Mouse (Mus musculus) neural tube, embryonic 11.5 days (tissue): ENCODE data around the gene Dlk1. TPM values are rescaled to one million over a fixed set of nuclear protein-coding genes. Genes with fewer than 3 reads are reported as not detected.
"Not testable (repeated sequence)": the region's sequence is repeated elsewhere in the genome, so short reads cannot be mapped to it uniquely, and the experiment has no call there.

Experiments
- ATAC-seq: fragments of 200-750 bp; cut with Nextera tagmentation; 2 replicates; pipeline ENCODE4 v1.8.0; 2017; ENCODE audit warnings: moderate number of reproducible peaks, mild to moderate bottlenecking, moderate TSS enrichment, moderate library complexity; ENCODE audit not compliant: insufficient read depth, low FRiP score, low TSS enrichment
- DNase-seq: peaks from one replicate; pipeline ENCODE4 v3.0.0-alpha.2; 2015; ENCODE audit warnings: low spot score
- H3K27ac ChIP-seq: fragments of 300-500 bp; sonication (generic); 2 replicates; pipeline ENCODE4 v1.5.1; 2014; ENCODE audit warnings: low read depth, mild to moderate bottlenecking, low read length
- H3K27me3 ChIP-seq: fragments of 300-500 bp; sonication (generic); 2 replicates; pipeline ENCODE4 v1.6.1; 2014; ENCODE audit warnings: mild to moderate bottlenecking, low read length, mixed read lengths; ENCODE audit not compliant: control insufficient read depth, insufficient read depth
- H3K36me3 ChIP-seq: fragments of 300-500 bp; sonication (generic); 2 replicates; pipeline ENCODE4 v1.6.1; 2014; ENCODE audit warnings: mild to moderate bottlenecking, low read length, moderate library complexity, mixed read lengths; ENCODE audit not compliant: control insufficient read depth, insufficient read depth
- H3K4me1 ChIP-seq: fragments of 300-500 bp; sonication (generic); 2 replicates; pipeline ENCODE4 v1.6.1; 2014; ENCODE audit warnings: low read length, mixed read lengths; ENCODE audit not compliant: control insufficient read depth, insufficient read depth
- H3K4me2 ChIP-seq: fragments of 300-500 bp; sonication (generic); 2 replicates; pipeline ENCODE4 v1.6.1; 2014; ENCODE audit warnings: low read depth, mild to moderate bottlenecking, moderate library complexity
- H3K4me3 ChIP-seq: fragments of 300-500 bp; sonication (generic); 2 replicates; pipeline ENCODE4 v1.5.1; 2014; ENCODE audit warnings: low read depth, low read length
- H3K9ac ChIP-seq: fragments of 300-500 bp; sonication (generic); 2 replicates; pipeline ENCODE4 v1.6.1; 2014; ENCODE audit warnings: mild to moderate bottlenecking, low read length
- H3K9me3 ChIP-seq: fragments of 300-500 bp; sonication (generic); 2 replicates; pipeline ENCODE4 v1.6.1; 2016; ENCODE audit warnings: low read length; ENCODE audit not compliant: control insufficient read depth
- WGBS: fragments of 180-500 bp; shearing (Covaris S2); extraction: QIAGEN DNeasy Blood & Tissue Kit; methylation state at CpG from one replicate; pipeline ENCODE4 v1.1.7; 2014; 5-methylcytosine and 5-hydroxymethylcytosine counted together
- polyA plus RNA-seq: library from polyadenylated mRNA; unstranded; fragments of >200 nt; fragmentation: Nextera tagmentation; extraction: Ambion mirVana; gene quantifications from 2 replicates; pipeline ENCODE4 v1.2.1, GENCODE M21; 2014

Gene Dlk1
- polyA plus RNA-seq, 1 experiment from 2014 or later: 112 TPM

DNA sequence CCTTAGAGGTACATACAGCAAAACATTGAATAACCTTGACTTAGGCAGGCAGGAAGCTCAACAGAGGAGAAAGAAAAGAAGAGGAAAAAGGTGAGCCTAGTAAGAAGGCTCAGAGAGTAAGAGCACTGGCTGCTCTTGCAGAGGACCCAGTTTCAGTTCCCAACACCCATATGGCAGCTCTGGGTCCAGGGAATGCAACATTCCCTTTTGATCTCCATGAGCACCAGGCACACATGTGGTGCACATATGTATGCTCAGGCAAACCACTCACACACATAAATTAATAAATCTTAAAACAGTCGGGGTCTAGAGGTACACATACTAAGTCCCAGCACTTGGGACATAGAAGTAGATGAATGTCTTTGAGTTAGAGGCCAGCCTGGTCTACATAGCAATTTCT lies 33.9 kb downstream of the Dlk1 start:
- H3K36me3 ChIP-seq, H3K4me2 ChIP-seq, ATAC-seq, H3K4me3 ChIP-seq, H3K9me3 ChIP-seq, H3K27ac ChIP-seq, H3K27me3 ChIP-seq, H3K9ac ChIP-seq, H3K4me1 ChIP-seq: not testable (repeated sequence)
- peak; percentile 9 for DNase-seq
- 68% methylated on average over 1 of the region's 1 CpGs for WGBS

DNA sequence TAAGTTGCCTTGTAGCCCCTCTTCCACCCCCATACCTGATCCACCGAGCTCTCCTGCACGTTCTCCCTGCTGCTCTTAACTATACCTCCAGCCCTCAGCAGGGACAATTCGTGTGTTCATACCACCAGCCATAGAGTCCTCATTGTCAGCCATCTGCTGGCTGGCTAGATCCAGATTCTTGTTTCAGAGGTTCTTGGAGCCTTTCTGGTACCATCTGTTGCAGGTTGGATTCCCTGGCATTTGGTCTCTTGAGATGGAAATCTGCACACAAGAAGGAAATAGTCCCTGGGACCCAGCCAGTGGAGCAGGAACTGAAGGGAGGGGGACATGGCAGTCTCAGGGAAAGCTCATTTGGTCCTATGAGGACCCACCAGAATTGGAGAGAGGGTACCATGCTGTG lies 39.1 kb downstream of the Dlk1 start:
- no peaks in the 10 kb centered on the region for H3K9me3 ChIP-seq
- H3K27ac ChIP-seq: no peak overlapping the region
- WGBS: 74% methylated on average over 3 of the region's 3 CpGs
- no peak overlapping the region for H3K4me3 ChIP-seq
- no peaks in the 10 kb centered on the region for H3K27me3 ChIP-seq
- DNase-seq (no peak), ATAC-seq (no peak)
- H3K4me2 ChIP-seq: no peak overlapping the region
- H3K4me1 ChIP-seq: no peaks in the 10 kb centered on the region
- H3K36me3 ChIP-seq: no peaks in the 10 kb centered on the region
- H3K9ac ChIP-seq: no peak overlapping the region

DNA sequence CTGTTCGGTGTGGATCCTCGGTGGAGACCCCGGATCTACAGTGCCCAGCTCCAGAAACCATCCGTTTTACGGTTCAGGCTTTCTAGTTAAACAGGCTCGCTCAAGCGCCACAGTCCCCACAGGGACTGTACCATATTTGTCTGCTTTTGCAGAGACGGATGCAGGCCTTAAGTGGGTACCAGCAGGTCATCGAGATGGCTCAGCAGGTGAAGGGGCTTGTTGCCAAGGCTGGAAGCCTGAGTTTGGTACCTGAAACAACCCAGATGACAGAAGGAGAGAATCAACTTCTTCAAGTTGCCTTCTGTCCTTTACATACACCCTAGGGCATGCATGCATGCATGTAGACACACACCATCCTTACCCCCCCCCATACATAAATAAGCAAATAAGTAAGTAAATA lies 40.8 kb downstream of the Dlk1 start:
- Histone ChIP-seq H3K27me3 (no peaks in the 10 kb centered on the region), H3K27ac (no peak overlapping the region), H3K9me3 (no peaks in the 10 kb centered on the region), H3K36me3 (no peaks in the 10 kb centered on the region), H3K4me3 (no peak overlapping the region), H3K9ac (no peak overlapping the region), H3K4me1 (no peaks in the 10 kb centered on the region), H3K4me2 (no peak overlapping the region)
- peak; percentile 9 for DNase-seq
- no peak for ATAC-seq
- 77% methylated on average over 9 of the region's 9 CpGs for WGBS

DNA sequence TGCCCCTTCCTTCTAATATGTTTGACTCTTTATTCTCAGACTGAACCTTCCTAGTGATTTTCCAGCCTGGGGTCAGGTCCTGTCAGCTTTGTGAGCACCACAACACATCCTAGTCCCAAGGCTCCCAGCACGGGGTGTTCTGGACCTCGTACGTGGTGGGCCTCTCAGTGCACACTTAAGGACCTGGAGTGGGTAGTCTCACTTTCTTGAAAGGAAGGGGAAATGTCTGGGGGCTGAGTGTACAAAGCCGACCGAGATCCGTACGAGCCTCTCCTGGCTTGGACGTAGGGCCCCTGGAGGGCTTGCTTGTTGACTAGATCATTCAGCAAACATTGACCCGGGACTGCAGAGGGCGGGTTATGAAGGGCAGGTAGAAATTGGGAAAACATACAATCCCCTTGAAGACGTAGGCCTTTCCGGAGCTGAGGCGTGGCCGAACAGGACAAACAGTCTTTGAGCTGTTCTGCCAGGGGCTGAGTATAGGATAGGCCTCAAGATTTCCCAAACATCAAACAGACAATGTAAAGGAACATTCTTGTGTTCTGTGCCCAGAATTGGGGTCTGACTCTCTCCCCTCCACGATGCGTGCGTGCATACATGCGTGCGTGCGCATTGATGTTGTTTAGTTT lies 42.5 kb downstream of the Dlk1 start:
- WGBS: 80% methylated on average over 20 of the region's 20 CpGs
- Histone ChIP-seq H3K4me2 (no peak overlapping the region), H3K27ac (no peak overlapping the region)

DNA sequence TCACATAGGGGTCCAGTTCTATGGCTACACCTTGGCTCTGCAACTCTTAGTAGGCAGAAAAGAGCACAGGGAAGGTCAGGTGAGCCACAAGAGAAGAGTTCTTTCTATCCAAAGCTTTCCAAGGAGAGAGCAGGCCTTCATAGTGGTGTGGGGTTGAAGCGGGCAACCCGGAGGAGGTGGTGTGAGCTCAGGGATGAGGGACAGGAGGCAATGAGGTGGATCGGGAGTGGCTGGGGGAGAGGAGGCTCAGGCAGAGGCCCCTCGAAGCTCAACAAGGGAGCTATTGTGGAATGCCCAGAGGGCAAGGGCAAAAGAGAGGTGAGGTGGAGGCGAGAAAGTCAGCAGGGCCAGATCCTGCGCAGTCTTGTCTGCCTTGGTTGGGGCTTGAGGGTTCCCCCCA lies 43.8 kb downstream of the Dlk1 start:
- no peaks in the 10 kb centered on the region for H3K4me1 ChIP-seq
- H3K4me2 ChIP-seq: no peak overlapping the region
- no peaks in the 10 kb centered on the region for H3K27me3 ChIP-seq
- H3K9ac ChIP-seq: no peak overlapping the region
- no peak overlapping the region for H3K4me3 ChIP-seq
- DNase-seq: no peak
- no peaks in the 10 kb centered on the region for H3K36me3 ChIP-seq
- 75% methylated on average over 6 of the region's 6 CpGs for WGBS
- no peaks in the 10 kb centered on the region for H3K9me3 ChIP-seq
- no peak for ATAC-seq
- no peak overlapping the region for H3K27ac ChIP-seq

More for the DNA sequence above, 42.5 kb downstream of the Dlk1 start:
- no peak for ATAC-seq
- Histone ChIP-seq H3K9me3 (no peaks in the 10 kb centered on the region), H3K4me1 (no peaks in the 10 kb centered on the region), H3K4me3 (no peak overlapping the region), H3K36me3 (no peaks in the 10 kb centered on the region), H3K9ac (no peak overlapping the region), H3K27me3 (no peaks in the 10 kb centered on the region)
- DNase-seq: no peak

DNA sequence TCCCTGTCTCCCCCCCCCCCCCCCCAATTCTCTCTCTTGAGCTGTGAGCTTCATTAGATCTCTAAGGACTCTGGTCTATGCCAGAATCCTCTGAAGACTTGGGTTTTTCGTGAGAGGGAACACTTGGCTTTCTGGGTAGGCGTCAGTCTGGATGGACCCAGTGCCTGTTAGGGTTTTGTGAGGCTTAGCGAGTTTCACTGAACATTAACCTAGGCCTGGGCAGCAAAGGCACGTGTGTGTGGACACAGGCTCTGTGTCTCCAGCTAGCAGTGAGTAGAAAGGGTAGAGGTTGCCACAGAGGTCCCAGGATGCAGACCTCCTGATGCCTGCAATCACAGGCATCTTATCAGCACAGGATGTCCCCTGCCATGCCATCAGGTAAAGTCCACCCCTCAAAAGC lies 48.4 kb downstream of the Dlk1 start:
- Histone ChIP-seq H3K27ac (no peak overlapping the region), H3K9me3 (no peaks in the 10 kb centered on the region), H3K4me1 (no peaks in the 10 kb centered on the region), H3K4me2 (no peak overlapping the region), H3K36me3 (no peaks in the 10 kb centered on the region), H3K9ac (no peak overlapping the region), H3K27me3 (no peaks in the 10 kb centered on the region), H3K4me3 (no peak overlapping the region)
- ATAC-seq (no peak), DNase-seq (peak; percentile 5)
- WGBS: 69% methylated on average over 4 of the region's 4 CpGs

DNA sequence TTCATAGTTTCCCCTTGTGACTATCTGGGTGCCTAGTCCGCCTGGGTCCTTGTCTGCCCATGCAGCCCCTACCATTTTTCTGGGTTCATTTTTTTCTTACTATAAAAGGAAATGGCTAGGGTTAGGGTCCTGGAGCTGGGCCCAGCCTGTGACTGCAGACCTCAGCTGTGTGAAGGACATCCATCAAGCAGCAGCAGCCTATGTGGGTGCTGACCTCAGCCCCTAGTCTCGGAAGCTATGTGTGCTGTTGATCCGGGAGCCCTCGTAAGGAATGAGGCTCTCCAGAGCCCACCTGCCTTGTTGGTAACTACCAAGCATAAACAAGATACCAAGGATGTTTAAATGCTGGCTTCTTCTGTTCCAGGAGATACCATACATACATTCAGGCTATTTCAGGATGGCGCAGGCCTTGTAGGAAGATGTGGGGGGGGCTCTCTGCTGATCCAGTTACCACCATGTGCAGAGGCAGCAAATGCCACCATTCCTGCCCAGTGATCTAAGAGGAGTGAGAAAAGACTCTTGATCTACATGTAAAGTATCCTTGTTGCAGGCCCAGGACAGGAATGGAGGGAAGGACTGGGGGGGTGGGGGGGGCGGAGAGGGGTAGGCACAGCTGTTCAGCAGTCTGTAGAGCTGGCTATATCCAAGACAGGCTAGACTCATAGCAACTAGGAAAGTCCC lies 49.9 kb downstream of the Dlk1 start:
- WGBS: 84% methylated on average over 6 of the region's 6 CpGs
- no peak overlapping the region for H3K4me3 ChIP-seq
- peak; percentile 7 for DNase-seq

DNA sequence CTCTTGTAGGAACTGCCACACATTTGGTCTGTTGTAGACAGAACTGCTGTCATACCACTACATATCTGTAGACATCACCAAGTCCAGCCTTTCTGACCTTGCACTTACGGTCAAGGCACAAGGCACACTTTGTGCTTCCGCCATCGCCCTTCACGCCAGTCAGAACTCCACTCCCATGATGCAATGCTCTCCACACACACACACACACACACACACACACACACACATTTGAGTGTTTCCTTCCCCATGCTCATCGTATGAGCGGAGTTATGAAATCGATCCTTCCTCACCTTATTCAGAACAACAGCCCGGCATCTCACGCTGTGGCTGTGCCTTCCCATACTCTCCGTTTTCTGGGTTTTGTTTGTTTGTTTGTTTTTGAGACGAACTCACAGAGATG lies 55.1 kb downstream of the Dlk1 start:
- Histone ChIP-seq H3K9me3 (no peaks in the 10 kb centered on the region), H3K4me2 (no peak overlapping the region), H3K27me3 (no peaks in the 10 kb centered on the region), H3K27ac (no peak overlapping the region), H3K4me3 (no peak overlapping the region), H3K9ac (no peak overlapping the region), H3K36me3 (no peaks in the 10 kb centered on the region), H3K4me1 (peaks cover 15% of the 10 kb centered on the region)
- no peak for DNase-seq
- ATAC-seq: no peak
- 87% methylated on average over 11 of the region's 11 CpGs for WGBS

More for the DNA sequence above, 49.9 kb downstream of the Dlk1 start:
- Histone ChIP-seq H3K36me3 (no peaks in the 10 kb centered on the region), H3K9me3 (no peaks in the 10 kb centered on the region), H3K4me1 (no peaks in the 10 kb centered on the region), H3K27me3 (no peaks in the 10 kb centered on the region), H3K9ac (no peak overlapping the region), H3K4me2 (no peak overlapping the region), H3K27ac (no peak overlapping the region)
- no peak for ATAC-seq
